Mouse (Mus musculus) testis, adult 2 months (tissue): ENCODE results near the gene Pold3. TPM values are rescaled to one million over a fixed set of nuclear protein-coding genes. Genes with fewer than 3 reads are reported as not detected.

Source experiments
- H3K27ac ChIP-seq: fragments of 200-500 bp; 2 replicates; pipeline ENCODE4 v1.5.1; 2012; ENCODE audit warnings: low read depth, low read length; ENCODE audit not compliant: control insufficient read depth, insufficient read depth
- H3K27me3 ChIP-seq: fragments of 200-500 bp; 2 replicates; pipeline ENCODE4 v1.6.1; 2012; ENCODE audit warnings: mild to moderate bottlenecking, low read length, moderate library complexity; ENCODE audit not compliant: control insufficient read depth, insufficient read depth
- H3K36me3 ChIP-seq: fragments of 200-500 bp; 2 replicates; pipeline ENCODE4 v1.6.1; 2012; ENCODE audit warnings: mild to moderate bottlenecking, low read length; ENCODE audit not compliant: control insufficient read depth, insufficient read depth
- H3K4me1 ChIP-seq: fragments of 200-500 bp; 2 replicates; pipeline ENCODE4 v1.6.1; 2012; ENCODE audit warnings: low read length; ENCODE audit not compliant: control insufficient read depth, insufficient read depth
- H3K4me3 ChIP-seq: fragments of 200-500 bp; 2 replicates; pipeline ENCODE4 v1.5.1; 2012; ENCODE audit warnings: low read depth, mild to moderate bottlenecking, low read length, moderate library complexity, mixed read lengths; ENCODE audit not compliant: control insufficient read depth
- CTCF ChIP-seq: fragments of 200-500 bp; IDR thresholded peaks from 2 replicates; pipeline ENCODE4 v1.5.1; 2012; ENCODE audit warnings: low read depth, mild to moderate bottlenecking, inconsistent platforms, low read length, moderate library complexity; ENCODE audit not compliant: control insufficient read depth, insufficient read depth, insufficient replicate concordance
- POLR2A ChIP-seq: fragments of 200-500 bp; IDR thresholded peaks from 2 replicates; pipeline ENCODE4 v1.6.1; 2012; ENCODE audit warnings: low read depth, mild to moderate bottlenecking, inconsistent platforms, low read length, moderate library complexity; ENCODE audit not compliant: control insufficient read depth
- polyA plus RNA-seq: library from polyadenylated mRNA; depleted of rRNA; stranded (reverse); fragments of >200 nt; gene quantifications from 2 replicates; pipeline ENCODE4 v1.2.3, GENCODE M21; 2012

The Pold3 gene
- polyA plus RNA-seq, 1 experiment = 50.6 TPM

- H3K4me1 ChIP-seq = peaks cover 7% of the 10 kb centered on the region
- no peak overlapping the region for H3K27ac ChIP-seq
- no peaks in the 10 kb centered on the region for H3K36me3 ChIP-seq
- TF ChIP-seq CTCF (no peak), POLR2A (no peak)
- H3K27me3 ChIP-seq = no peaks in the 10 kb centered on the region
- H3K4me3 ChIP-seq = peak overlapping the region; percentile 63
Observed at GRCm38 (mm10) chr7:100150086-100150485, 28.7 kb upstream of the Pold3 start.

- Histone ChIP-seq H3K4me1 (peaks cover 7% of the 10 kb centered on the region), H3K4me3 (peak overlapping the region; percentile 45; the same call in 1 of the 2 replicates), H3K36me3 (no peaks in the 10 kb centered on the region), H3K27me3 (no peaks in the 10 kb centered on the region), H3K27ac (no peak overlapping the region)
- TF ChIP-seq CTCF (no peak), POLR2A (no peak)
Observed at GRCm38 (mm10) chr7:100148586-100148985, 27.2 kb upstream of the Pold3 start.

GRCm38 (mm10) chr7:100140591-100140990 is 19.2 kb upstream of the Pold3 start:
- H3K27ac ChIP-seq = no peak overlapping the region
- H3K36me3 ChIP-seq = no peaks in the 10 kb centered on the region
- TF ChIP-seq CTCF (no peak), POLR2A (no peak)
- H3K27me3 ChIP-seq = no peaks in the 10 kb centered on the region
- H3K4me1 ChIP-seq = peaks cover 3% of the 10 kb centered on the region
- H3K4me3 ChIP-seq = no peak overlapping the region

GRCm38 (mm10) chr7:100138075-100138474 is 16.7 kb upstream of the Pold3 start:
- H3K27ac ChIP-seq = no peak overlapping the region
- H3K4me1 ChIP-seq = peaks cover 3% of the 10 kb centered on the region
- H3K36me3 ChIP-seq = no peaks in the 10 kb centered on the region
- H3K4me3 ChIP-seq = no peak overlapping the region
- no peaks in the 10 kb centered on the region for H3K27me3 ChIP-seq
- no peak for TF ChIP-seq CTCF
- TF ChIP-seq POLR2A = no peak

- no peak overlapping the region for H3K4me3 ChIP-seq
- no peaks in the 10 kb centered on the region for H3K27me3 ChIP-seq
- H3K4me1 ChIP-seq = peaks cover 3% of the 10 kb centered on the region
- no peaks in the 10 kb centered on the region for H3K36me3 ChIP-seq
- no peak overlapping the region for H3K27ac ChIP-seq
- no peak for TF ChIP-seq POLR2A
- no peak for TF ChIP-seq CTCF
Observed at GRCm38 (mm10) chr7:100137038-100137437, 15.7 kb upstream of the Pold3 start.

GRCm38 (mm10) chr7:100132379-100132778 is 11.0 kb upstream of the Pold3 start:
- H3K36me3 ChIP-seq = no peaks in the 10 kb centered on the region
- H3K27me3 ChIP-seq = no peaks in the 10 kb centered on the region
- no peak overlapping the region for H3K27ac ChIP-seq
- H3K4me3 ChIP-seq = no peak overlapping the region
- TF ChIP-seq POLR2A (no peak), CTCF (no peak)
- peaks cover 3% of the 10 kb centered on the region for H3K4me1 ChIP-seq

GRCm38 (mm10) chr7:100130592-100130991 is 9.2 kb upstream of the Pold3 start:
- Histone ChIP-seq H3K27me3 (no peaks in the 10 kb centered on the region), H3K4me3 (no peak overlapping the region), H3K36me3 (no peaks in the 10 kb centered on the region), H3K27ac (no peak overlapping the region), H3K4me1 (no peaks in the 10 kb centered on the region)
- no peak for TF ChIP-seq CTCF
- no peak for TF ChIP-seq POLR2A

- Histone ChIP-seq H3K36me3 (no peaks in the 10 kb centered on the region), H3K27me3 (no peaks in the 10 kb centered on the region), H3K4me1 (no peaks in the 10 kb centered on the region), H3K4me3 (no peak overlapping the region), H3K27ac (no peak overlapping the region)
- TF ChIP-seq POLR2A = no peak
- no peak for TF ChIP-seq CTCF
Observed at GRCm38 (mm10) chr7:100128262-100129041, 7.1 kb upstream of the Pold3 start.
